Mouse (Mus musculus) spleen, postnatal 14 days (tissue): Measurements from ENCODE around the gene Kcnip4.

Experiments
- DNase-seq, 2 experiments: peaks; one replicate each; pipeline ENCODE4 v3.0.0; 2021 to 2022; ENCODE audit warnings: low spot score in 2 of 2

The Kcnip4 gene

DNA sequence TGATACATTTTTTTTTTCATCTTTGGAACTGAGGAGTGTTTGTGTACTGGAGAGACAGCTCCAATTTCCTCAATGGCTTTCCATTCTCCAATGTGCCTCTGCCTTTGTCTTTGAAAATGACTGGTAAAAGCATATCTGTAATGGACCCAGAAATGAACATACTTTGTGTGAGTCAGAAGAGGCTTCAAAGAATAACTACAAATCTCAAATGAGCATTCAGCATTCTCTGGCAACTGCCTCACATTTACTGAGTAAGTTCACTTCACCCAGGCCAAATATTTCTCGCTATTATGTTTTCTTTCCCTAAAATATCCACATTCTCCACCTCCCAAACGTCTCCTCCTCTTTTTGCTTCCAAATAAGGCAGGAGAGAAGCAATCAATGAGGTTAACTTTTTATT is 646.6 kb downstream of the Kcnip4 start:
- DNase-seq: no peak

DNA sequence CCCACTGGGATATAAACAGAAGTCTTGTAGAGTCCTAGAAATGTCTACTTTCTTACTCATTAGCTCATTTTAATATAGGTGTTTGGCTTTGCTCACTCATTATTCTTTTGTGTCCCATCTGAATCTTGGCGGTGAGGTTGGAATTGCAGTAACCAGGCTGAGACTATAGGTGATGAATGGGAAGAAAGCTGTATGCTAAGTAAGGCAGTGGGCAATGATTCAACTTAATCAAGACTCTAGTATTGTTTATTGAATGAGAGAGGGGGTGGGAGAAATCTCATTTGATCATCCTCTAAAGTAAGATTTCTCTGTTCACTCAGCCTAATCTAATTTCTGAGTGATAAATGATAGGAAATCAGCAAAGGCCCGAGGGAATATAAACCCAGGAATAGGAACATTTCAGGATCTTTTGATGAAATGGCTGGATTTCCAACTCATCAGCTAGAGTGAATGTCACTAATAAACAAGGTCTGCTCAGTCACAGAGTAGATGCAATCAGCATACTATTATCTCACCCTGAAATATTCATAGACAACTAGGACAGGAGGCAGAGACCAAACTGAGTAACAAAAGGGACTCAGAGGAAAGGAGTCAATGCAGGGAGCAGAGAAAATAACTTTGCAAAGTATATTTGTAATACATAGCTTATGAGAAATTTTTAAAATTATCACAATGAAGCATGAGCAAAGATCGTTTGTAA is 660.3 kb downstream of the Kcnip4 start:
- no peak for DNase-seq

DNA sequence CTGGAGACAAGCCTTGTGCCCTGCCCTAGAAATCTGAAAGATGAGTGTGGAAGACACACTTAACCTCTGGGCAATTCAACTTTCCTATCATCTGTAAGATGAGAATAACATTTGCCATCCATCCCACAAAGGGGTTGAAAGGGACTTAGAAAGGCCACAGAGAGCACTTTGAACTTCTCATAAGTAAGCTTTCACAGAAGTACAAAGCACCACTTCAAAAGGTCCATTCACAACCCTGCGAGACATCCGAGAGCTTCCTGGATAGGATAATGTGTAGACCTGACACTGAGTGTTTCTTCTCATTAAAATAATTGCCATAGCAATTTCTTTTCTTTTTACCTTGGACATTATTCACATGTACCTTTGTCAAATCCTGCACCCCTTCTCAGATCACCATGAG is 683.7 kb downstream of the Kcnip4 start:
- no peak for DNase-seq

- no peak for DNase-seq
Measured at GRCm38 (mm10) chr5:48795526-48795925, 729.2 kb downstream of the Kcnip4 start.

- DNase-seq: no peak
Measured at GRCm38 (mm10) chr5:48779376-48779775, 745.3 kb downstream of the Kcnip4 start.

DNA sequence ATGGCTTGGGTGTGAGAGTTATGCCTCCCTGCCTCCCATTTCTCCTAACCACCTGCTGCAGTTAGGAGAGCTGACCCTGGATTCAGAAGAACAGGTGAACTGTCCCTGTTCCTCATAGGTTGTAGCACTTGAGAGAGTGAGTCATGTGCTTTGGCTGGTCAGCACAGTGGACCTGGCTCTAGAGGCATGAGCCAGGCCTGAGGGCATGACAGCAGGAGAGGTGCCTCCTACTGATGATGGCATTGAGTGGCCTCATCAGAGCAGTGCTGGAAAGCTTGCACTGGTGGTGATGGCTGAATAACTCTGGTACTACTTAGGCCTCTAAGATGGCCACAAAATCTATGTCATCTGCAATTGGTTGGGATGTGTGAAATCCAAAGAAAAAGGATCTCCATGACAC is 776.1 kb downstream of the Kcnip4 start:
- DNase-seq: no peak

DNA sequence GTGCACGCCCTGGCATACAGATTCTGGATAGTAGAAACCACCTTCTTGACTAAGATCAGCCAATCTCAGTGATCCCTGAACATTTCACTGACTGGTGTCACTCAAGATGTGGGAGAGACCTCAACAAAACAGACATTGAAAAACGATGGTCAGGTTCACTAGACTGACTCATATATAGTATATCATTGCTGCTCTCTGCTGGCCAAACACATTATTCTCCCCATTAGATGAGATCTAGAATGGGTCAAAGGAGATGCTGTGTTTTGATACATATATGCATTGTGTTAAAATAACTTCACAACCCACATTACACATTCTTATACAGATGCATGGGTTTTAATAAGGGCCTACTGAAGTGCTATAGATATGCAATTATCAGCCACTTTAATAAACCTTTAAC is 787.1 kb downstream of the Kcnip4 start:
- DNase-seq: no peak

- DNase-seq: no peak
Measured at GRCm38 (mm10) chr5:48718166-48718565, 806.5 kb downstream of the Kcnip4 start.

- DNase-seq: no peak
Measured at GRCm38 (mm10) chr5:48705997-48706396, 818.7 kb downstream of the Kcnip4 start.

- DNase-seq: no peak
Measured at GRCm38 (mm10) chr5:48687068-48687467, 837.6 kb downstream of the Kcnip4 start.

DNA sequence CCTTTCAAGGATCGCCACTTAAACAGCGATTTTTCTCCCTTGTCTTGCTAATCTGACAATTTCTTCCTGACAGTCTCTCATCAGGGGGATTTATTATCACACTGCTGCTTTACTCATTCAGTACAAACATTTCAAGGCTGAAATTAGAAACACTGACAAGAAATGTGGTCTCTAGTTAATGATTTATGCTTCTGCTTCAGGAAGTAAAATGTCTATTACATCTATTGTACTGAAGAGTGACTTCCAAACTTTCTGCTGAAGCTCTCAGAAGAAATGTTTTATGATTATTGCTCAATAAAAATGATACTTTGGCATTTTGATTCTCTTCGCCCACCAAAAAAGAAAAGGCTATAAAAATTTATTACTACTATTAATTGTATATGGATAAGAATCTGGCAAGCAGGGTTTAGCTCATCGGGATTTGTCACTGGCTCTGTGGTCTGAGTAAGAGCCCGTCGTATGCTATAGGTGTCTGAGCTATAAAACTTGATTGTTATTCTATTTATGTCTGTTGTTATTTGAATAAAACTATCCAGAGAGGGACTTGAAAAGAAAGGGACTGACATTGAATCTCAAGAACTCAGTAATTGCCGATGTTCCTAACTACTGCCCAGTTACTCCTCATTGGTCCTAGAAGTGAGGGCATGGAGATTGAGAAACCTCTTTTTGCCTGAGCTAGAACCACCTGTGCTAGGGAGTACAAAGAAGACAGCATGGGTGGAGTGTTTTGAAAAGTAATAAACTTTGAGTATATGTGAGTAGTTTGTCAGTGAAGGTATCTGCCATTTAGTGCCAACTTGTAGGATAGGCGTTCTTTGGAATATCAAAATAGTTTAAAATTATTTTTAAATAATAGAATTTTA is 844.7 kb downstream of the Kcnip4 start:
- no peak for DNase-seq

- DNase-seq: no peak
Measured at GRCm38 (mm10) chr5:48662504-48662903, 862.2 kb downstream of the Kcnip4 start.

- no peak for DNase-seq
Measured at GRCm38 (mm10) chr5:48659975-48660374, 864.7 kb downstream of the Kcnip4 start.

DNA sequence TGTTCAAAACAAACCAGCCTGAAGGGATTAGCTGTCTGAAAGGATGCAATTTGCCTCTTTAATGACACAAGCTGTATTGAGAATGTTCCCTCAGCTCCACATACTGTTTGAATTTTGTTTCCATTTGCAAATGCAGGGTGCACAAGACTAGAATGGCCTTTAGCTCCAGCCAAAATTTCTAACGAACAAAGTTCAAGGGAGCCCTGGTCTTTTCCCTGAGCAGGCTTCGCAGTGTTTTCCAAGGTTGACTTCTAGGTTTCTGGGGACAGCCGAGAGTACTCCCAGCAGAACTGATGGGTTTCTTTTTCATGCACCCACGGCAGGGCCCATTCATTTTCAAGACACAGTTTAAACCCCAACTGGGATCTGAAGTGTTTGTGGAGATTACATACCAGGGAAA is 874.2 kb downstream of the Kcnip4 start:
- DNase-seq: no peak

DNA sequence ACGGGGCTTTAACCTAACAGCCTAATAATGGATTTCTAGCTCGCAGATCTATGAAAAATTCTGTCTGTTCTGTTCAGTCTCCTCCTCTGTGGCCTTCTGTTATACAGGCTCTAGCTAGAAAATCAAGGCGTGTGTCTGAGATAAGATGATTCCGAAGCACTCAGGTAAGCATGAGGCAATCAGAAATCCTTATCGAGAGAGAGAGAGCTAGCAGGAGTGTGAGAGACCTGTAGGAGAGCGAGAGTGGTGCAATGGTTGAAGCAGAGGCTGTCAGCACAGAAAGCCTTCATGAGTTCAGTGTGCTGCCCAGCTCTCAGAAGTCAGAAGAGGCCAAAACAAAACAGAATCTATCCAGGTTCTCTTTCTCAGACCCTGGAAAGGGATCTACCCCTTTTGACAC is 888.0 kb downstream of the Kcnip4 start:
- DNase-seq: no peak

DNA sequence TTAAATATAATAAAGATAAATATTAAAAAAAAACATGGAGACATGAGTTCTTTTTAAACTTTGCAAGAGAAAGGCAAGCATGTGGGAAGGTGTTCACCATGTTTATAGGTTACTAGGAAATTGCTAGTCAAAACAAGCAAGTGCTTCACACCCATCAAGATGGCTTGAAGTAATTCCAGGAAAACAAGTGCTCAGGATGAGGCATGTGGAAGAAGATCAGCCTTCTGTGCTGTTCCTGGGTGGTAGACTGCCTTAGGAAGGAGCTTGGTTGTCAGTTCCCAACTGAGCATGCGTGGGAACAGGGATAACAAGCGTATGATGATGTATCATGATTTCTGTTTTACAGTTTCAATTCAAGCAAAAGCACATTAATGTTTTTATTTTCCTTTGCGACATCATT is 891.1 kb downstream of the Kcnip4 start:
- no peak for DNase-seq

DNA sequence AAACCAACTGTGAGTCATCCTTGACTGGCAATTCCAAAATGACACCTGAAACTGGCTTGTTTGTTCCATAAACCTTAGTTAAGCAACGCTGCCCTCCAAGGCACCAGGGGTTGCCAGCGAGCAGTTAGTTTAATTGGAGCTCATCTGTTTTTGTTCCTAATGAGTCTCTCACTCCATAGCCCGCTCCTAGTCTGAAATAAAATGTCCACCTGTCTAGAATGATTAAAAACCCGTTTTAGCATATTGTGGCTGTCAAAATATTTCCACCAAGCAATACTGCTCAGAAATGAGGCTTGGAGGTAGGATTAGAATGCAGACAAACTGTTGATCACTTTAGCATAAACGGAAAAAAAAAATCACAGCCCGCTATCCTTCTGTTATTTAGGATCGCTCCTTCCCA is 901.3 kb downstream of the Kcnip4 start:
- no peak for DNase-seq

- no peak for DNase-seq
Measured at GRCm38 (mm10) chr5:48606916-48607315, 917.8 kb downstream of the Kcnip4 start.

GRCm38 (mm10) chr5:48606281-48606680 is 918.4 kb downstream of the Kcnip4 start:
- DNase-seq: no peak

DNA sequence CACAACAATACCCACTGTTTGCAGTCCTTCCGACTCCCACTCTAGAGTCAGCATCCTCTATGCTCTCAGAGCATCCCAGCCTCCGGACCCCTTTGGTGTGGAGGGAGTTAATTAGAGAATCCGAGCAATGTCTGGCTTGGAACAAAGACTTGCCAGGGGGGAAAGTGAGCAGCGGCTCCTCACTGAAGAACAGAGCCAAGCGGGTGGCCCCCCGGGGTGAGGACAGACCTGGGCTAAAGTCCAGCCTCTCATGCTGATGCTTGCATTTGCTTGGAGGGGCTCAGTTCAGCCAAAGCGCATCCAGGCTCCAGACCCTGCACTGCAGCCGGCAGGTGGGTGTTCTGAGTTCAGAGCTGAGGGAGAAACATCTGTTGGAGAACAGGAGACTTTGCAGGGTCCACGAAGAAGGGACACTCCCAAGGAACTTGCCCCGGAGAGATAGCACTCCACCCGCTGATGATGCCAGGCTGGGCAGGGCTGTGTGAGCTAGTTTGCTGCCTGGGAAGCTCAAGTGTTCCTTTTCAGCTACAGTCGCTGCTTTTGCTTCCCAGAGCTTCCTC is 925.1 kb downstream of the Kcnip4 start:
- no peak for DNase-seq

DNA sequence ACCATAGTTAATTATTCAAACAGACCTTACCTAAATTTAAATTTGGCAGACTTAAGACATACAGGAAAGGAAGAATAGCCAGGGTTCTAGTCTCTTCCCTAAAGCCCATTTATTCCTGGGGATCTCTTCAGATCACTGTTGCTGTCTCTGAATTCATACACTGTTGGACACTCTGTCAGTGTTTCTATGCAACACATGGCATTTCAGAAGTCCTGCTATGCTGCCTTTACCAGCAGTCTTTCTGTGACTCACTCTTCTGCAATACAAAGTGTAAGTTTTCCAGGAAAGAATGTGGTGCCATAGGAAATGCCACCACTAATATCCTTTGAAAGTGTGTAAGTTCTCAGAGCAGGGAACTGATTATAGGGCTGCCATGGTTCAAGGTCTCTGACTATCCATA is 936.7 kb downstream of the Kcnip4 start:
- no peak for DNase-seq

- no peak for DNase-seq
Measured at GRCm38 (mm10) chr5:48583431-48583830, 941.3 kb downstream of the Kcnip4 start.

- no peak for DNase-seq
Measured at GRCm38 (mm10) chr5:48563996-48564587, 960.6 kb downstream of the Kcnip4 start.
